Mouse (Mus musculus) MEL (cell line): Measurements from ENCODE around the gene Aco1.

Experiments used
- CHD1 ChIP-seq: IDR thresholded peaks from 2 replicates; pipeline ENCODE4 v1.6.1; 2012; ENCODE audit warnings: low read depth, mild to moderate bottlenecking, inconsistent platforms, low read length, improper control_type of control experiment
- CTCF ChIP-seq, 3 experiments: IDR thresholded peaks in 2 of 3; conservative IDR thresholded peaks in 1 of 3; 2 replicates each; pipeline ENCODE4 v1.5.1; 2011 to 2012; ENCODE audit warnings: low read length in 3 of 3, low read depth in 2 of 3, mild to moderate bottlenecking in 2 of 3, improper control_type of control experiment in 1 of 3, inconsistent platforms in 1 of 3, mixed read lengths in 1 of 3, moderate library complexity in 1 of 3; ENCODE audit not compliant: control insufficient read depth in 1 of 3, insufficient read depth in 1 of 3, poor library complexity in 1 of 3, severe bottlenecking in 1 of 3
- EP300 ChIP-seq, 2 experiments: IDR thresholded peaks; 2 replicates each; pipeline ENCODE4 v1.6.1; 2011; ENCODE audit warnings: improper control_type of control experiment in 2 of 2, low read length in 2 of 2, low read depth in 1 of 2, mild to moderate bottlenecking in 1 of 2
- GATA1 ChIP-seq: IDR thresholded peaks from 2 replicates; pipeline ENCODE4 v1.6.1; 2011; ENCODE audit warnings: low read depth, low read length, improper control_type of control experiment
- HCFC1 ChIP-seq: IDR thresholded peaks from 2 replicates; pipeline ENCODE4 v1.6.1; 2012; ENCODE audit warnings: low read depth, mild to moderate bottlenecking, inconsistent platforms, low read length, improper control_type of control experiment, moderate library complexity
- MAX ChIP-seq: IDR thresholded peaks from 2 replicates; pipeline ENCODE4 v1.6.1; 2011; ENCODE audit warnings: low read length, improper control_type of control experiment
- MAZ ChIP-seq: IDR thresholded peaks from 2 replicates; pipeline ENCODE4 v1.6.1; 2012; ENCODE audit warnings: low read depth, mild to moderate bottlenecking, inconsistent platforms, low read length, improper control_type of control experiment
- NRF1 ChIP-seq: IDR thresholded peaks from 2 replicates; pipeline ENCODE4 v1.6.1; 2014; ENCODE audit warnings: low read depth, mild to moderate bottlenecking, inconsistent platforms, low read length, improper control_type of control experiment, moderate library complexity; ENCODE audit not compliant: poor library complexity, insufficient read depth, severe bottlenecking
- POLR2A ChIP-seq, 2 experiments: IDR thresholded peaks; 2 replicates each; pipeline ENCODE4 v1.6.1; 2011 to 2012; ENCODE audit warnings: low read length in 2 of 2, mild to moderate bottlenecking in 2 of 2, control low read depth in 1 of 2, improper control_type of control experiment in 1 of 2, low read depth in 1 of 2, moderate library complexity in 1 of 2; ENCODE audit not compliant: control insufficient read depth in 1 of 2, insufficient read depth in 1 of 2, poor library complexity in 1 of 2
- POLR2AphosphoS2 ChIP-seq: IDR thresholded peaks from 2 replicates; pipeline ENCODE4 v1.6.1; 2011; ENCODE audit warnings: low read length, improper control_type of control experiment
- TCF12 ChIP-seq: IDR thresholded peaks from 2 replicates; pipeline ENCODE4 v1.6.1; 2014; ENCODE audit warnings: low read depth, mild to moderate bottlenecking, inconsistent platforms, low read length, improper control_type of control experiment, moderate library complexity
- UBTF ChIP-seq: IDR thresholded peaks from 2 replicates; pipeline ENCODE4 v1.6.1; 2012; ENCODE audit warnings: low read depth, mild to moderate bottlenecking, inconsistent platforms, low read length, improper control_type of control experiment, moderate library complexity, borderline replicate concordance; ENCODE audit not compliant: insufficient read depth
- USF1 ChIP-seq: IDR thresholded peaks from 2 replicates; pipeline ENCODE4 v1.6.1; 2014; ENCODE audit warnings: low read depth, mild to moderate bottlenecking, inconsistent platforms, low read length, improper control_type of control experiment, moderate library complexity

DNA sequence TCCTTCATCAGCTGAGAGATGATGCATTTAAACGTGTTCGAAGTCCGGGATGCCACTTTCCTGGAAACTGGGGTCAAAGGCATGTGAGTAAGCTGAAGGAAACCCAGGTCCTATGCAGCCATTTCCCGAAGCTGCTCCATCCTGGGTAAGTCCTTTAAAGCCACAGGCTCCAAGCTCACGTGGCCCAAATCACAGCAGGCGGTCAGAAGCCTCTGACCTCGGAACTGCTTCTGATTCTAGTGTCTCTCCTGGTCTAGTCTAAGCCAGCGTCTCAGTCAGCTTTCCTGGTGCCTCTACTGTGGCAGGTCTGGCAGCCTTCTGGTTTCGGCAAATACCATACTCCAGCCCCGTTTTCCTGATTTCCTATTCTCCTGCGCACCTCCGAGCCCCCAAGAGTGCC is 77.6 kb downstream of the Aco1 start:
- TF ChIP-seq POLR2AphosphoS2 (no peak), POLR2A (IDR thresholded peaks at IDR 0.05; ENCODE audit: control insufficient read depth in 1 of 2, insufficient read depth in 1 of 2, low read depth in 1 of 2, low read length in 2 of 2, poor library complexity in 1 of 2) (no peak), MAZ (no peak), UBTF (no peak), CTCF (IDR thresholded peaks at IDR 0.05 in 2 of 3, conservative IDR thresholded peaks at IDR 0.05 in 1 of 3; ENCODE audit: control insufficient read depth in 1 of 3, insufficient read depth in 1 of 3, low read depth in 2 of 3, low read length in 3 of 3, poor library complexity in 1 of 3, severe bottlenecking in 1 of 3) (no peak), EP300 (IDR thresholded peaks at IDR 0.05; ENCODE audit: low read depth in 1 of 2, low read length in 2 of 2) (no peak), TCF12 (no peak), MAX (no peak), NRF1 (no peak), GATA1 (no peak), USF1 (no peak), HCFC1 (no peak), CHD1 (no peak)
